Mouse (Mus musculus) hindbrain, embryonic 12.5 days (tissue): Measurements from ENCODE around the gene Syt1. TPM values are rescaled to one million over a fixed set of nuclear protein-coding genes. Genes with fewer than 3 reads are reported as not detected.

Source experiments
- ATAC-seq: fragments of 200-750 bp; cut with Nextera tagmentation; 2 replicates; pipeline ENCODE4 v1.8.0; 2017; ENCODE audit warnings: moderate TSS enrichment; ENCODE audit not compliant: low FRiP score
- H3K27ac ChIP-seq: fragments of 300-500 bp; sonication (generic); 2 replicates; pipeline ENCODE4 v1.5.1; 2016; ENCODE audit warnings: mild to moderate bottlenecking
- H3K27me3 ChIP-seq: fragments of 300-500 bp; sonication (generic); 2 replicates; pipeline ENCODE4 v1.6.1; 2016; ENCODE audit warnings: mild to moderate bottlenecking
- H3K36me3 ChIP-seq: fragments of 300-500 bp; sonication (generic); 2 replicates; pipeline ENCODE4 v1.6.1; 2016; ENCODE audit warnings: mild to moderate bottlenecking
- H3K4me1 ChIP-seq: fragments of 300-500 bp; sonication (generic); 2 replicates; pipeline ENCODE4 v1.6.1; 2016
- H3K4me2 ChIP-seq: fragments of 300-500 bp; sonication (generic); replicated peaks from 2 replicates; pipeline ENCODE4 v1.6.1; 2016; ENCODE audit warnings: mild to moderate bottlenecking
- H3K4me3 ChIP-seq: fragments of 300-500 bp; sonication (generic); 2 replicates; pipeline ENCODE4 v1.5.1; 2016; ENCODE audit warnings: mild to moderate bottlenecking
- H3K9ac ChIP-seq: fragments of 300-500 bp; sonication (generic); 2 replicates; pipeline ENCODE4 v1.6.1; 2016; ENCODE audit warnings: mild to moderate bottlenecking, moderate library complexity
- H3K9me3 ChIP-seq: fragments of 300-500 bp; sonication (generic); replicated peaks from 2 replicates; pipeline ENCODE4 v1.6.1; 2016; ENCODE audit warnings: mild to moderate bottlenecking
- WGBS: fragments of 180-500 bp; shearing (Covaris S2); methylation state at CpG from one replicate; pipeline ENCODE4 v1.1.7; 2016; 5-methylcytosine and 5-hydroxymethylcytosine counted together
- polyA plus RNA-seq: library from polyadenylated mRNA; unstranded; fragments of >200 nt; fragmentation: Nextera tagmentation; extraction: Ambion mirVana; gene quantifications from 2 replicates; pipeline ENCODE4 v1.2.1, GENCODE M21; 2016

The Syt1 gene
- 40.3 and 41.3 TPM in 2 replicates for polyA plus RNA-seq

- Histone ChIP-seq H3K9me3 (no peaks in the 10 kb centered on the region), H3K27me3 (no peaks in the 10 kb centered on the region; the same call in 1 of the 2 replicates), H3K4me1 (peaks cover 5% of the 10 kb centered on the region), H3K9ac (peak within 1 kb of the TSS; percentile 71), H3K4me2 (peak within 1 kb of the TSS; percentile 81), H3K4me3 (peak within 1 kb of the TSS; percentile 63), H3K27ac (peak within 1 kb of the TSS; percentile 88), H3K36me3 (no peaks in the 10 kb centered on the region)
- WGBS: 1% methylated on average over 37 of the region's 37 CpGs
- ATAC-seq: peak; percentile 100
These were observed at the start of gene Syt1 for GRCm38 (mm10) chr10:109010241-109011193. Gene Syt1 (minus strand): TSS chr10:109010982.

GRCm38 (mm10) chr10:109056500-109056899 lies 45.7 kb upstream of the Syt1 start:
- 81% methylated on average over 6 of the region's 6 CpGs for WGBS
- H3K27ac ChIP-seq: no peak overlapping the region
- no peak overlapping the region for H3K4me2 ChIP-seq
- H3K9ac ChIP-seq: no peak overlapping the region
- H3K27me3 ChIP-seq: no peaks in the 10 kb centered on the region
- no peaks in the 10 kb centered on the region for H3K36me3 ChIP-seq
- H3K9me3 ChIP-seq: no peaks in the 10 kb centered on the region
- ATAC-seq: no peak
- H3K4me1 ChIP-seq: no peaks in the 10 kb centered on the region
- no peak overlapping the region for H3K4me3 ChIP-seq

GRCm38 (mm10) chr10:109047537-109047936 lies 36.8 kb upstream of the Syt1 start:
- Histone ChIP-seq H3K9me3 (no peaks in the 10 kb centered on the region), H3K4me2 (no peak overlapping the region), H3K27me3 (no peaks in the 10 kb centered on the region), H3K4me1 (no peaks in the 10 kb centered on the region), H3K4me3 (no peak overlapping the region), H3K27ac (no peak overlapping the region), H3K36me3 (no peaks in the 10 kb centered on the region), H3K9ac (no peak overlapping the region)
- no peak for ATAC-seq
- 78% methylated on average over 5 of the region's 5 CpGs for WGBS

GRCm38 (mm10) chr10:109046988-109047387 lies 36.2 kb upstream of the Syt1 start:
- H3K4me2 ChIP-seq: no peak overlapping the region
- no peak overlapping the region for H3K4me3 ChIP-seq
- H3K27me3 ChIP-seq: no peaks in the 10 kb centered on the region
- no peaks in the 10 kb centered on the region for H3K36me3 ChIP-seq
- no peak overlapping the region for H3K9ac ChIP-seq
- WGBS: 92% methylated on average over 2 of the region's 2 CpGs
- no peaks in the 10 kb centered on the region for H3K4me1 ChIP-seq
- no peak overlapping the region for H3K27ac ChIP-seq
- ATAC-seq: no peak
- H3K9me3 ChIP-seq: no peaks in the 10 kb centered on the region

- Histone ChIP-seq H3K4me1 (peaks cover 5% of the 10 kb centered on the region), H3K4me3 (peak overlapping the region; percentile 63), H3K36me3 (no peaks in the 10 kb centered on the region), H3K27me3 (no peaks in the 10 kb centered on the region; the same call in 1 of the 2 replicates), H3K4me2 (peak overlapping the region; percentile 81), H3K9me3 (no peaks in the 10 kb centered on the region), H3K27ac (no peak overlapping the region), H3K9ac (peak overlapping the region; percentile 39)
- WGBS: under 1% methylated on average over 27 of the region's 29 CpGs
- ATAC-seq: peak; percentile 68
These were observed 714 bp upstream of the Syt1 start for GRCm38 (mm10) chr10:109011226-109012165.

GRCm38 (mm10) chr10:109009831-109010230 lies 951 bp downstream of the Syt1 start:
- peak overlapping the region; percentile 63 for H3K4me3 ChIP-seq
- H3K9ac ChIP-seq: peak overlapping the region; percentile 71
- 4% methylated on average over 1 of the region's 1 CpGs for WGBS
- H3K36me3 ChIP-seq: no peaks in the 10 kb centered on the region
- peaks cover 5% of the 10 kb centered on the region for H3K4me1 ChIP-seq
- H3K4me2 ChIP-seq: peak overlapping the region; percentile 81
- no peaks in the 10 kb centered on the region for H3K9me3 ChIP-seq
- H3K27ac ChIP-seq: peak overlapping the region; percentile 88
- H3K27me3 ChIP-seq: no peaks in the 10 kb centered on the region; the same call in 1 of the 2 replicates
- ATAC-seq: no peak

- Histone ChIP-seq H3K9ac (no peak overlapping the region), H3K27me3 (no peaks in the 10 kb centered on the region; the same call in 1 of the 2 replicates), H3K4me2 (peak overlapping the region; percentile 81), H3K9me3 (no peaks in the 10 kb centered on the region), H3K4me1 (peaks cover 5% of the 10 kb centered on the region), H3K36me3 (no peaks in the 10 kb centered on the region), H3K27ac (no peak overlapping the region), H3K4me3 (no peak overlapping the region)
- whole genome bisulfite sequencing: 93% methylated on average over 13 of the region's 13 CpGs
- ATAC-seq: no peak
These were observed 2.3 kb downstream of the Syt1 start for GRCm38 (mm10) chr10:109008456-109008855.

- H3K4me2 ChIP-seq: no peak overlapping the region
- no peaks in the 10 kb centered on the region for H3K36me3 ChIP-seq
- H3K27ac ChIP-seq: no peak overlapping the region
- 93% methylated on average over 4 of the region's 4 CpGs for WGBS
- H3K4me3 ChIP-seq: no peak overlapping the region
- H3K9me3 ChIP-seq: no peaks in the 10 kb centered on the region
- H3K9ac ChIP-seq: no peak overlapping the region
- H3K4me1 ChIP-seq: no peaks in the 10 kb centered on the region
- H3K27me3 ChIP-seq: no peaks in the 10 kb centered on the region
- ATAC-seq: no peak
These were observed 7.3 kb downstream of the Syt1 start for GRCm38 (mm10) chr10:109003482-109003881.

GRCm38 (mm10) chr10:108987250-108987649 lies 23.5 kb downstream of the Syt1 start:
- Histone ChIP-seq H3K4me3 (no peak overlapping the region), H3K27ac (no peak overlapping the region), H3K27me3 (no peaks in the 10 kb centered on the region), H3K9me3 (no peaks in the 10 kb centered on the region; the same call in 1 of the 2 replicates), H3K9ac (no peak overlapping the region), H3K4me2 (no peak overlapping the region), H3K36me3 (no peaks in the 10 kb centered on the region), H3K4me1 (no peaks in the 10 kb centered on the region)
- 96% methylated on average over 2 of the region's 2 CpGs for WGBS
- no peak for ATAC-seq

- Histone ChIP-seq H3K27ac (no peak overlapping the region), H3K27me3 (no peaks in the 10 kb centered on the region), H3K4me2 (no peak overlapping the region), H3K36me3 (no peaks in the 10 kb centered on the region), H3K4me1 (no peaks in the 10 kb centered on the region), H3K9me3 (no peaks in the 10 kb centered on the region; the same call in 1 of the 2 replicates), H3K9ac (no peak overlapping the region), H3K4me3 (no peak overlapping the region)
- peak; percentile 50; the same call in 1 of the 2 replicates for ATAC-seq
- 54% methylated on average over 6 of the region's 6 CpGs for WGBS
These were observed 31.1 kb downstream of the Syt1 start for GRCm38 (mm10) chr10:108979660-108980059.

- no peak overlapping the region for H3K4me2 ChIP-seq
- ATAC-seq: no peak
- H3K9ac ChIP-seq: no peak overlapping the region
- no peak overlapping the region for H3K27ac ChIP-seq
- no peaks in the 10 kb centered on the region for H3K4me1 ChIP-seq
- no peaks in the 10 kb centered on the region for H3K27me3 ChIP-seq
- WGBS: 94% methylated on average over 5 of the region's 5 CpGs
- H3K36me3 ChIP-seq: no peaks in the 10 kb centered on the region
- no peaks in the 10 kb centered on the region for H3K9me3 ChIP-seq
- no peak overlapping the region for H3K4me3 ChIP-seq
These were observed 55.8 kb downstream of the Syt1 start for GRCm38 (mm10) chr10:108954952-108955351.

GRCm38 (mm10) chr10:108952182-108952581 lies 58.6 kb downstream of the Syt1 start:
- Histone ChIP-seq H3K9me3 (no peaks in the 10 kb centered on the region), H3K27ac (no peak overlapping the region), H3K27me3 (no peaks in the 10 kb centered on the region), H3K9ac (no peak overlapping the region), H3K4me1 (no peaks in the 10 kb centered on the region), H3K4me3 (no peak overlapping the region), H3K36me3 (no peaks in the 10 kb centered on the region), H3K4me2 (no peak overlapping the region)
- ATAC-seq: no peak
- WGBS: 86% methylated on average over 8 of the region's 8 CpGs
